Mouse (Mus musculus): ENCODE measurements at regions not wholly inside any gene's neighbourhood (a gene's known extent, or its start where the extent isn't known, plus 50 kb on each side); places are given as distances from the start of the nearest gene placed in this dataset.
A peak's percentile ranks its signal among the peaks of the same experiment; 100 is the strongest.

DNA sequence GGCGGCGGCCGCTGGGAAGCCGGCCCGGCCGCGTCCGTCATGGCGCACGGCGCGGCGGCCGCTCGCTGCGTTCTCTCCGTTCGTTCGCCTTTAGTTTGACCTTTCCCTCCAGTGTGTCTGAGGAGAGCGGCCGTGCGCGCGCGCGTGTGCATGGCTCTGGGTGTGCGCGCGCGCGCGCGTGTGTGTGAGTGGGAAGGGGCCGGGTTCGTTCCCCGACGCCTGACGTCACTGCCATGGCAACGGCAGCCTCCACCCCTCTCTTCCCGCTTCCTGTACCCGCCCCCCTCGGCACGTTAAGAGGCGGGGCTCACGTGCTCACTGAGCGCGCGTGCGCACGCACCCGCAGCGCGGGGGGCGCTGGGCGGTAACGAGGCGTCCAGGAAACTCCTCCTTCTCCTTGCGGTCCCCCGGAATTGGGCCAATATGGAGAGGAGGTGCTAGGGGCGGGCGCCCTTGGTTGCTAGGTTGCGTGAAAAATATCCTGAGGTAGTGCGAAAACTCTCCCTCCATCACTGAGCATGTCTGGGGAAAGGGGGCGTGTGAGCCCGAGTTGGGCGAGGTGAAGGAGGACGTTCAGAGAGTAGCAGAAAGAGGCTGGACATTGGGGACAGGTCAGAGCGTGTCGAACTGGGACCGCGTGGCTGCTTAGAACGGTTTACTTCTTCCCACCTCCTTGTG lies 1862.5 kb upstream of the Lrrc6 start:
- TF ChIP-seq POLR2A (IDR thresholded peaks at IDR 0.05; ENCODE audit: insufficient read length, low read depth) (peak; percentile 82), TCF12 (IDR thresholded peaks at IDR 0.05; ENCODE audit: insufficient read depth, poor library complexity, severe bottlenecking) (no peak), USF1 (IDR thresholded peaks at IDR 0.05; ENCODE audit: low read depth) (peak; percentile 82)
